Mouse (Mus musculus) ES-E14 (cell line): ENCODE measurements around the gene Sprr1a. TPM values are rescaled to one million over a fixed set of nuclear protein-coding genes. Genes with fewer than 3 reads are reported as not detected.

ENCODE experiments used
- DNase-seq: peaks from one replicate; pipeline ENCODE4 v3.0.0-alpha.2; 2013; ENCODE audit warnings: low read depth, low spot score
- H3K27ac ChIP-seq: 2 replicates; pipeline ENCODE4 v1.5.1; 2012; ENCODE audit warnings: low read depth, mild to moderate bottlenecking, low read length, moderate library complexity, mixed read lengths; ENCODE audit not compliant: poor library complexity, insufficient read depth, severe bottlenecking
- H3K36me3 ChIP-seq: 2 replicates; pipeline ENCODE4 v1.6.1; 2012; ENCODE audit warnings: mild to moderate bottlenecking, low read length, moderate library complexity, mixed read lengths; ENCODE audit not compliant: control insufficient read depth, poor library complexity, insufficient read depth, severe bottlenecking
- H3K4me1 ChIP-seq, 2 experiments: fragments of 150-350 bp in 1 of 2; sonication (generic) in 1 of 2; 2 replicates each; pipeline ENCODE4 v1.6.1; 2012; ENCODE audit warnings: low read length in 2 of 2, mild to moderate bottlenecking in 1 of 2, mixed read lengths in 1 of 2; ENCODE audit not compliant: control insufficient read depth in 2 of 2, insufficient read depth in 2 of 2, poor library complexity in 1 of 2
- H3K4me3 ChIP-seq, 2 experiments: fragments of 150-350 bp in 1 of 2; sonication (generic) in 1 of 2; 2 replicates each; pipeline ENCODE4 v1.5.1; 2012; ENCODE audit warnings: low read length in 2 of 2, low read depth in 1 of 2, mild to moderate bottlenecking in 1 of 2, mixed read lengths in 1 of 2; ENCODE audit not compliant: insufficient read depth in 1 of 2, poor library complexity in 1 of 2, severe bottlenecking in 1 of 2
- H3K9ac ChIP-seq: 2 replicates; pipeline ENCODE4 v1.6.1; 2012; ENCODE audit warnings: low read depth, mild to moderate bottlenecking, low read length, mixed read lengths; ENCODE audit not compliant: poor library complexity, insufficient read depth, severe bottlenecking
- H3K9me3 ChIP-seq: fragments of 150-350 bp; sonication (generic); 2 replicates; pipeline ENCODE4 v1.6.1; 2012; ENCODE audit warnings: low read depth, mild to moderate bottlenecking, low read length; ENCODE audit not compliant: control insufficient read depth, insufficient read depth
- CHD2 ChIP-seq: IDR thresholded peaks from 2 replicates; pipeline ENCODE4 v1.6.1; 2014; ENCODE audit warnings: mild to moderate bottlenecking, low read depth, low read length, inconsistent platforms
- HCFC1 ChIP-seq: IDR thresholded peaks from 2 replicates; pipeline ENCODE4 v1.6.1; 2012; ENCODE audit warnings: low read length, inconsistent platforms, borderline replicate concordance; ENCODE audit not compliant: insufficient read depth
- MAFK ChIP-seq: IDR thresholded peaks from 2 replicates; pipeline ENCODE4 v1.6.1; 2014; ENCODE audit warnings: mild to moderate bottlenecking, low read depth, low read length, inconsistent platforms; ENCODE audit not compliant: insufficient read depth
- ZC3H11A ChIP-seq: IDR thresholded peaks from 2 replicates; pipeline ENCODE4 v1.6.1; 2012; ENCODE audit warnings: low read depth, mild to moderate bottlenecking, inconsistent platforms, low read length, borderline replicate concordance
- ZNF384 ChIP-seq: IDR thresholded peaks from 2 replicates; pipeline ENCODE4 v1.6.1; 2012; ENCODE audit warnings: low read depth, low read length, inconsistent platforms
- in situ Hi-C, 2 experiments: fragments of 600-800 bp; cut with MboI; formaldehyde crosslinking; loops; one replicate each; pipeline ENCODE4 v1.15.1; 2025; ENCODE audit warnings: low sequenced_read_pairs in 2 of 2, inconsistent platforms in 1 of 2; ENCODE audit not compliant: unreplicated experiment in 2 of 2
- total RNA-seq: library from RNA; depleted of rRNA; stranded (reverse); fragments of 300-350 nt; gene quantifications from 2 replicates; pipeline ENCODE4 v1.2.3, GENCODE M21; 2012; rRNA removed

Gene Sprr1a
- total RNA-seq, 1 experiment: not detected

GRCm38 (mm10) chr3:92440177-92440576, 45.5 kb downstream of the Sprr1a start:
- DNase-seq: no peak
- in situ Hi-C loops: no loop called here
- TF ChIP-seq CHD2: no peak
- no peak for TF ChIP-seq ZNF384
- no peak for TF ChIP-seq HCFC1
- TF ChIP-seq ZC3H11A: no peak
- no peak for TF ChIP-seq MAFK
- H3K27ac ChIP-seq: no peak overlapping the region
- H3K9me3 ChIP-seq: no peaks in the 10 kb centered on the region
- H3K36me3 ChIP-seq: no peaks in the 10 kb centered on the region
- H3K9ac ChIP-seq: no peak overlapping the region
- H3K4me1 ChIP-seq: no peaks in the 10 kb centered on the region
- no peak overlapping the region for H3K4me3 ChIP-seq

- no peak within 1 kb of the TSS for H3K9ac ChIP-seq
- no peak within 1 kb of the TSS for H3K27ac ChIP-seq
- no peak for TF ChIP-seq CHD2
- no peak for TF ChIP-seq MAFK
- no peak for TF ChIP-seq HCFC1
- TF ChIP-seq ZC3H11A: no peak
- TF ChIP-seq ZNF384: no peak
- H3K4me3 ChIP-seq: no peak within 1 kb of the TSS
- H3K4me1 ChIP-seq: no peaks in the 10 kb centered on the region
- no peak for DNase-seq
- no peaks in the 10 kb centered on the region for H3K9me3 ChIP-seq
- no peaks in the 10 kb centered on the region for H3K36me3 ChIP-seq
- in situ Hi-C loops: no loop called here
Observed at GRCm38 (mm10) chr3:92438689-92439088, 47.0 kb downstream of the Sprr1a start, which contains the start of gene Sprr1b. TSS of gene Sprr1b (minus strand) at chr3:92438789.

Other genes starting within 250 kb of the Sprr1a start
- not detected in 2 replicates for gene Sprr2a3, start 200.5 kb downstream of the Sprr1a start, total RNA-seq
- not detected in 2 replicates for gene Sprr2b, start 169.3 kb downstream of the Sprr1a start, total RNA-seq
- not detected in 2 replicates for gene Sprr2d, start 146.8 kb downstream of the Sprr1a start, total RNA-seq
- gene Sprr2e, start 133.8 kb downstream of the Sprr1a start, total RNA-seq: not detected in 2 replicates
- not detected in 2 replicates for gene Sprr2f, start 120.7 kb downstream of the Sprr1a start, total RNA-seq
- not detected in 2 replicates for gene Sprr2h, start 100.2 kb downstream of the Sprr1a start, total RNA-seq
- gene Sprr2i, start 77.9 kb downstream of the Sprr1a start, total RNA-seq: not detected in 2 replicates
- gene Sprr2j-ps, start 67.8 kb downstream of the Sprr1a start, total RNA-seq: not detected in 2 replicates
- gene Gm9774, start 56.5 kb downstream of the Sprr1a start, total RNA-seq: 8.2 and 16.7 TPM in 2 replicates
- 1.7 TPM in 1 of 2 replicates, not detected in the other for gene Sprr2k, start 53.3 kb downstream of the Sprr1a start, total RNA-seq
- gene Sprr1b, start 47.1 kb downstream of the Sprr1a start, total RNA-seq: not detected in 2 replicates
- not detected in 2 replicates for gene Sprr3, start 27.2 kb downstream of the Sprr1a start, total RNA-seq
- not detected in 2 replicates for gene Sprr4, start 14.6 kb upstream of the Sprr1a start, total RNA-seq
- not detected in 2 replicates for gene 2310046K23Rik, start 48.6 kb upstream of the Sprr1a start, total RNA-seq
- gene Ivl, start 87.8 kb upstream of the Sprr1a start, total RNA-seq: 0.21 and 0.45 TPM in 2 replicates
- not detected in 2 replicates for gene Smcp, start 103.1 kb upstream of the Sprr1a start, total RNA-seq
- not detected in 2 replicates for gene 2210017I01Rik, start 121.6 kb upstream of the Sprr1a start, total RNA-seq
- gene Lce6a, start 135.8 kb upstream of the Sprr1a start, total RNA-seq: not detected in 2 replicates
- not detected in 2 replicates for gene Lce1a1, start 162.4 kb upstream of the Sprr1a start, total RNA-seq
- not detected in 2 replicates for gene Lce1b, start 171.0 kb upstream of the Sprr1a start, total RNA-seq
- not detected in 2 replicates for gene Lce1a2, start 184.4 kb upstream of the Sprr1a start, total RNA-seq
- not detected in 2 replicates for gene Lce1c, start 193.4 kb upstream of the Sprr1a start, total RNA-seq
- not detected in 2 replicates for gene Lce1d, start 201.3 kb upstream of the Sprr1a start, total RNA-seq
- not detected in 2 replicates for gene Lce1e, start 223.2 kb upstream of the Sprr1a start, total RNA-seq
- gene Lce1f, start 234.5 kb upstream of the Sprr1a start, total RNA-seq: not detected in 2 replicates